Mouse (Mus musculus) cerebellum, postnatal 25 days (tissue): ENCODE results near the gene Med12.
A peak's percentile ranks its signal among the peaks of the same experiment; 100 is the strongest.

Experiments
- DNase-seq, 2 experiments: peaks; one replicate each; pipeline ENCODE4 v3.0.0; 2021; ENCODE audit warnings: mixed read lengths in 2 of 2

Med12 gene

DNA sequence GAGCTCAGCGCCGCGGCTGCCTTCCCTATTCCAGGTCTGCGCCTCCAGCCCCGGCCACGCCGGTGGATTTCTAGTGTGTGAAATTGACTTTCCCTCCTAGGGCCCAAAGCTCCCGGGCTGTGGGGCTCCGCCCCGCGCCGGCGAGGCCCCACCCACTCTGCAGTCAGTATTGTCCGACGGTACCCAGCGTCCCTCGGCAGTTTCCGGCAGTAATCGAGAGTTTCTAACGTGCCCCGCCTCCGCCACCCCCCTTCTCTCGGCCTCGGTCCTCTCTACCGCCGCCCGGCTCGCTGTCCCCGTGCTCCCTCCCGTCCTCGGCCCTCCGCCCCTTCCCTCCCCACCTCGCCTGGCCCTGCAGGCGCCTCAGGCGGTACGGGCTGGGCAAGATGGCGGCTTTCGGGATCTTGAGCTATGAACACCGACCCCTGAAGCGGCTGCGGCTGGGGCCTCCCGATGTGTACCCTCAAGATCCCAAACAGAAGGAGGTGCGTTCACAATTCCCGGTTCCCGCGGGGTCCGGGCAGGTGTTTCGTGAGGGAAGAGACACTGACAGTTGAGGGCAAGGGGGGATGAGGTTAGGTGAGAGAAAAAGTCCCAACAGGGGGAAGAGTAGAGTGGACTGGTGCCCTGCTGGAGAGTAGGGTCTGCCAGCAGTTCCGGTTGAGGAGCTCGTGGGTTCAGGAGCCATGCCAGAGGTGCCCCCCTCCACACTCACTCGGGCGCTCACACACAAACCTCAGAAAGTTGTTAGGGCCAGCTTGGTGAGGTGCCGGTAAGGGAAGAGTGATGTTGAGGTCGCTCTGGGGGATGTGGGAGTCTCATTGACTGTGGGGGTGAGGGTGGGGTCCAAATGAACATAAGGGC is at the start of gene Med12:
Gene Med12, plus strand, starts transcription at position 156 of the 864 bp plus-strand sequence.
- DNase-seq: peak; percentile 88 to 94

DNA sequence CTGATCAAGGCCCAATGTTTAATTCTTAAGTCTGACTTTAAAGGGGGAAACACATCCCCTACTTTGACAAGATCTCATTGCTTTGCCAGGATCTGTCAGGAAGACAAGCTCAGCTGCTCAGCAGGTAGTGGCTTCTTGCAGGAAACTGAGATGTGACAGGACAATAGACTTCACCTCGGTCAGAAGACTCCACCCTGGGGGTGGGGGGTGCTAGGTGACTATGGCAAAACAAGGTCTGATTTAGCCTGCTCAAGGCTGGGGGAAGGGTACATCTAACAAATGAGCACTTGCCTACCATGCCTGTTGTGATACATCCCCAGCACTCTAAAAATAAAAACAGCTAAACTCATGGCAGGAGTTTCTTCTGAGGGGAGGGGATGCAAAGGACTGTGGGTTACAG is 28.8 kb upstream of the Med12 start:
- DNase-seq: no peak

DNA sequence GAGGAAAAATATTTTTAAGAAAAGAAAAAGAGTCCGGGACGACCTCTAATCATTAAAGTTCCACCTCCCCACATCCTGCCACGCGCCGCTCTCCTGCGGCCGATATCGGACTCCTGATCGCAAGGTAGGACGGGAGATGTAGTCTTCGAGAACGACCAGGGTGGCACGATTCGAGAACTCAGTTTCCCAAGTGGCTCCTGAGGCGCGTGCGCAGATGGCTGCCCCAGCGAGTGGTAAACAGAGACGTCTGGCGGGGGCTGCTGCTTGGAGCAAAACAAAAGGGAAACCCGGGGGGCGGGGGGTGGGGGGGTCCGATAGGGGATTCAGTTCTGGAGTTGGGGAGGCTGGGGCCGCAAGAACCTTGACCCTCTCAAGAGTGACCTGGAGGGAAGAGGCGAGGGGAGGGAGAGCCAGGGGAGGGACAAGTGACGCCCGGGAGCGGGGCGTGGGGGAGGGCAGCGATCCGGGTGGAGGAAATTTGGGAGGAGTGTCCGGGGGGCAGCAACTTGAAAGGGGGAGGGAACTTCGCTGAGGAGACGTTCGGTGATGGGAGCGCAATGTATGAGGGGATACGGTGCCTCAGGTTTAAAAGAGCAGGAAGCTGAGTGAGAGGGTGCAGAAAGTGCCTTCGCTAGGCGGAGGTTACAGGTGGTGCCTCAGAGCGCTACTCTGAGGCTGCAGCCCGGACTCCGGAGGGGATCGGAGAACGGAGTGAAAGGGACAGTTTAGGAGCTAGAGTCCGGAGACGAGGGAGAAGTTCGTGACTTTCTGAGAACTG is 19.7 kb upstream of the Med12 start, which contains the start of gene Foxo4:
Gene Foxo4, plus strand, starts transcription at position 577 of the 778 bp plus-strand sequence.
- peak; percentile 81 to 89 for DNase-seq

DNA sequence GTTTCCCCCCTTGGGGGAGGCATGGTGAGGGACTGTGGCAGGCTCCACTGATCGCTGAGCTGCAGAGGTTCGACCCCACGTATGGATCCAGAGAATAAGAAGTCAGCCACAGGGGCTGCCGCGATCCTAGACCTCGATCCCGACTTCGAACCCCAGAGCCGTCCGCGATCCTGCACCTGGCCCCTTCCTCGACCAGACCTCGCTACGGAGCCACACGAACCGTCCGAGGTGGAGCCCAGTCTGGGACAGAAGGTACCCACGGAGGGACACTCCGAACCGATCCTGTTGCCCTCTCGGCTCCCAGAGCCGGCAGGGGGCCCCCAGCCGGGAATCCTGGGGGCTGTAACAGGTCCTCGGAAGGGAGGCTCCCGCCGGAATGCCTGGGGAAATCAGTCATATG is 19.1 kb upstream of the Med12 start:
- peak in 1 of 2 experiments; percentile 24 for DNase-seq

DNA sequence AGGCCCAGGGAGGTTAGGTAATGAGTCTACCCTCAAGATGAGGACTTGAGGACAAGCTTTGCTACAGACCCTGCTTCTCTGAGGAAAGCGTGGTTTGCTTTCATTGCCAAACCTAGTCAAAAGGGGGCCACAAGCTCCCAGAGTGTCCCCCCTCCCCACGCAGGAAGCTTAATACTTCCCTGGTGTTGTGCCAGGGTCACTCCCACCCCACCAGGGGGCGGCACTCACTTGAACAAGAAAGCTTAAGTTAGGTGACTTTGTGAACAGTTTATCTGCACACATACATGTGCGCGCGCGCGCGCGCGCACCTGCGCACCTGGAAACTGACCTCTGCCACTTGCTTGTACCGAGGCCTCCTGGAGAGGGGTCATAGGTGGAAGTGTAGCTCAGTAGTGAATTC is 17.2 kb upstream of the Med12 start:
- DNase-seq: peak in 1 of 2 experiments; percentile 25

DNA sequence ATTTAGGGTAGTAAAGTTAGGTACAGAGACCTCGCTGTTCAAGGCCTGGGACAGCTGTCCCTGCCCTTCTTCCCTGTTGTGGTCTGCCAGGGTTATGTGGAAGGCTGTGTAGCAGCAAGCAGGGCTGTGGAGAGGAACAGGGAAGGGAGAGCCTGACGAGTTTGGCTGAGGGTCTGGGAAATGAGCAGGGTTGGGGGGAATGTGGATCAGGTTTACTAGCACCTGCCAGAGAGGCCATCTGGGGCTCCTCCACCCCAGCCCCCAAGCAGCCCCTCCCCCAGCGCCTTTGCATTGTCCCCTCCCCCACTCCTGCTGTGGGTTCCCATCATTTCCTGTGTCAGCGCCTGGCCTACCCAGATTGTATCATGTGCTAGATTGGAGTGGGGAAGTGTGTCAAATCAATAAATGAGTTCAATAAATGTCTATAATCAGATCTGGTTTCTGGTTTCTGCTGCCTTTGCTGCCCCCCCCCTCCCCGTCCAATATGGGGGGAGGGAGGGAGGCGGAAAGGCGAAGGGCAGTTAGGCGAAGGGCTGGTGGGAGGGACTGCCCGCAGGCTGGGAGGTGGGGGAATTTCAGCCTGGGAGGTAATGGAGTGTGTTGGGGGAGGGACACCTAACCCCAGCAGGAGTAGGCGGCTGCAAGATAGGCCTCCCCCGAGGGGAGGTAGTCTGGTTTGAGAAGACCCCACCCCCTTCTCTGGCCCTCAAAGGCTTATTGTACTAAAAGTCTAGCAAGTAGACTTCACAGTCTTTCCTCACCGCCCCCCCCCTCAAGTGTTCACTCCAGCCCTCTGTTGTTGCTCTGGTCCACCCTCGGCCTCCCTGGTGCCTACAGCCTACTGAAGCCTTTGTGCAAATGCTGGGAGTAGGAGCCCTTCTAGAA is 13.1 kb upstream of the Med12 start:
- DNase-seq: no peak

DNA sequence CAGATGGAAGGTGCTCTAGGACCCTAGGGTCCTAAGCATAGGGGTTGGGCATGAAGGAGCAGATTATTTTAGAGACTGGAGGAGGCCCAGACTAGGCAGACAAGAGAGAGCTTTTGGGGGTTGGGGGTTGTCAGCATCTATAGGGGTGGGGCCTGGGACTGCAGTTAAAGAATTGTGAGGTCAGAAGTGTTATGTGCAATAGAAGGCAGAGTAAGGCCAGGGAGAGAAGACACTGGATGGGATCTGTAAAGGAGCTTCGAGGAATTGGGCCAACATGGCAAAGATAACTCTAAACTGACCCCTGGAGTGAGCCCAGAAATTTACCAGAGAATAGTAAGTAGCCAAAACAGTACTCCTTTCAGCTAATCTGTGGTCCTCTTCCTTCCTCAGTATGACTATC is 9.9 kb upstream of the Med12 start, which contains the start of gene Gm614:
Gene Gm614, minus strand, starts transcription at position 101 of the 400 bp plus-strand sequence.
- no peak for DNase-seq

DNA sequence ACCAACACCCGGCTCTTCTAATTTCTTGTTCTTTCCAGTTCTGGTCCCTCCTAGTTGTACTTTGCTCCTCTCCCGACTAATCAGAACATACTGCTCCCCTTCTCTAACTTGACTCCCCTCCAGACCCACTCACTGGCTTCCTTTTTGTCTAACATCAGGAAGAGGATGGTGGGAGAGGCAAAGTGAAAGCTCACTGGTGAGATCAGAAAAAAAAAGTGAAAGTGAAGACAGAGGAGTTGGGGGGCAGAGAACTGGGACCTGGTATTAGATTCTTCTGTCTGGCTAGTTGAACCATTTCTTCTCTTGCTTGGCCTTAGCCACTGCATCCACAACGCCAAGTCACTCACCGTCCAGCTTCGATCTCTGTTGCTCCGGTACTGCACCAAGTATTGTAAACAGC is 7.2 kb upstream of the Med12 start:
- no peak for DNase-seq

DNA sequence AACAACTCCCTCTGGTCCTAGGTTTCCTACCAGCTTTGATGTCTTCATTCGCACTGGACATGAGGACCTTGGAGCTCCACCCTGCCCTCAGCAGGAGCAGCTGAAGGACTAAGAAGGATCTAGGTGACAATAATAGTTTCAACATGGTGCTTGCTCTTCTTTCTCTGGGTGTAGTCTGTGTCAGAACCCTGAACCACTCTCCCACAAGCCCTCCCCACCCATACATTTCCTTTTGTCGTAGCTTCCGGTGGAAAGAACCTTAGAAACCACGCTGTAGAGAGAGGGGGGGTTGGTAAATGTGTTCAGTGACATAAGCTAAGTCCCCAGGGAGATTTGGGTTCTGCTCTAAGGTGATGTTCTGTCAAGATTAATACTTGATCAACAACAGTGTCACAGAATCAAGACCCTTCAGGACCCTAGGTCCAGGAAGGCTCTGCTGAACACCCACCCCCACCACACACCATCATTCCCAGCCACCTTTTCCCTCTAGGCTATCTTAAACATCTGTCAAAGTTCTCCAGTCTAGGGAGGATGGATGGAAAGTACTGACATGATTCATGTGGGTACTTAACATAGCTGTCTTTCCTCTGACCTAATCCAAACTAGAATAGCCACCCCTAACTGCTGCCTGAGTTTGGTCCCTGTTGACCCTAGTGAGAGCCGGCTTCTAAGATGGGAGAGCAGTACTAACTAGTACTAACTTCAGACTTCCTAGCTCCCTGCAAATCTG is 5.6 kb upstream of the Med12 start, which contains the start of gene Il2rg:
Gene Il2rg, minus strand, starts transcription at position 231 of the 730 bp plus-strand sequence.
- no peak for DNase-seq

DNA sequence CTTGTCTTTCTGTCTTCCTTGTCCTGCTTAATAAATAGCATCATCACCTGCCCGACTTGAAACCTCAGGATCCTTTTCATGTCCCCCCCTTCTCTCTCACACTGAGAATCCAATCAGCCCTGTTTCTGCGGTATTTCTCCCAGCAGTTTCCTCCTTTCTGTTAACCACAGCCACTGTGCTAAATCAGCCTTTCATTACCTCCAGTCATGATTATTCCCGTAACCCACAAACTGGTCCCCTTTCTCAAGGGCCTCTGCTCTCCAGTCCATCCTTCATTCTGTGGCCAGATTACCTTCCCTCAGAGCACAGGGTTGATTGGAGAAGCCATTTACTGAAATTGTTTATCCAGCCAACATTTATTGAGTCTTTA is 5.1 kb upstream of the Med12 start, which contains the start of gene Gm20489:
Gene Gm20489, minus strand, starts transcription at position 269 of the 370 bp plus-strand sequence.
- no peak for DNase-seq

DNA sequence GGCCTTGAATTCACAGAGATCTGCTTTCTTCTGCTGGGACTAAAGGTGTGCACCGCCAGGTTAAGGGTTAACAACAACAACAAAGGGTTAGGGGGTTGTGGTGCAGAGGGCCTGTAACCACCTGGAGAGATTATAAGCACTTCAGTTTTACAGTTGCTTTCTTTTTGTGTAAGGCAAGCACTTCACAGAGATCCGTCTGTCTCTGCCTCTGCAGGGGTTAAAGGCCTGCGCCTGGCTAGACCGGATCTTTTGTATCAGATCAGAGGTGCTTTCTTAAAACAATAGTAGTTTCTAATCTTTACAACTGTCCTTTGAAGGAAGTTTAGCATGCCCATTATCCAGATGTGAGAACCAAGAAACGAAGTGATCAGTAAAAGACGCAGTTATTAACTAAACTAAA is 420 bp upstream of the Med12 start:
- DNase-seq: no peak

DNA sequence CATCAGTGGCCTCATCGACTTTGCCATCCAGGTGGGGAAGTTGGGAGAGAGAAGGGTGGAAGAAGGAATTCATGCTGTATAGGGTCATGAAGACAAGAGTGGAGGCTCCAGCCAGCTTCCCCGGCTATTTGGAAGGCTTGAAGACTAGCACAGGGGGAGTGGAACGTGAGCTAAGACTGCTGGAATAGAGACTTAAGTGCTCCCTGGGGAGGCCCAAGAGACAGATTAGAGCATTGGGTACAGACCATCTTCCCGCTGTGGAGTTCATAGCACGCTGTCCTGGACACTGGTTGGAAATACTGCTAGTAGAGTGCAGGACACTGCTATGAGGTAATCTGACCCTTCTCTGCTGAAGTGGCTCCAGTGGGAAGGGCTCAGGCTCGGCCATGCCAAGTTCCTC is 9.0 kb downstream of the Med12 start:
- DNase-seq: no peak

DNA sequence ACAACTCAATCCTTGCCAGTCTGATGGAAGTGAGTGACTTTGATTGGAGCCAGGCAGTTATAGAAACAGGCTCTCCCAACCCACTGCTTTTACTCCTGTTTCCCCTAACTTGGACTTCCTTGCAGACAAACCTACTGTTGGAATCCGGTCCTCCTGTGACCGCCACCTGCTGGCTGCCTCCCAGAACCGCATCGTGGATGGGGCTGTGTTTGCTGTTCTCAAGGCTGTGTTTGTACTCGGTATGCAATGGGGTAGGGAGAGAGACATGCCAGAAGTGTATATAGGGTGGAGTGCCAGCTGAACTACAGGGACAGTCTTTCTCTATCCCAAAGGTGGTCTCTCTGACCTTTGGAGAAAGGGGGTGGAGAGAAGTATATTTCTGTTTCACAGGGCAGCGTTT is 11.7 kb downstream of the Med12 start:
- DNase-seq: peak; percentile 66 to 78

DNA sequence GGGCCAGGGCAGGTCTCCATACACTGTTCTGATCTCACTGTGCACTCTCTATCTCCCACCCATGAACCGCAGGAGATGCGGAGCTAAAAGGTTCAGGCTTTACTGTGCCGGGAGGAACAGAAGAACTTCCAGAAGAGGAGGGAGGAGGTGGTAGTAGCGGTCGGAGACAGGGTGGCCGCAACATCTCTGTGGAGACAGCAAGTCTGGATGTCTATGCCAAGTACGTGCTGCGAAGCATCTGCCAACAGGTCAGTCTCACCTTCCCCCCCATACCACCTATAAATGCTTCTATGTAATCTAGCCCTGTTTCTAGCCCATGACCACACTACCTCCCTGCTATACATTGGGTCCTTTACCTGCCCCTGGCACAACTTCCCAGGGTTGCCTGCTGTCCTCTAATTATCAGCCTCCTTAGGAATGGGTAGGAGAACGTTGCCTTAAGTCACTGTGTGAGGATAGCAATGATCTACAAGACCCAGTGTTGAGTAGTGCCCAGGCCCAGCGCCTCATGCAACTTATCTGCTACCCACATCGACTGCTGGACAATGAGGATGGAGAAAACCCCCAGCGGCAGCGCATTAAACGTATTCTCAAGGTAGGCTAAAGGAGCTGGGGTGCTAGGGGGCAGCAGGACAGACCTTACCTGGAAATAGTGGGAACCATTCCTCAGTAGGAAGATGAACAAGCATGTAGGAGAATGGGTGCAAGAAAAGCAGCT is 12.3 kb downstream of the Med12 start:
- DNase-seq: no peak

DNA sequence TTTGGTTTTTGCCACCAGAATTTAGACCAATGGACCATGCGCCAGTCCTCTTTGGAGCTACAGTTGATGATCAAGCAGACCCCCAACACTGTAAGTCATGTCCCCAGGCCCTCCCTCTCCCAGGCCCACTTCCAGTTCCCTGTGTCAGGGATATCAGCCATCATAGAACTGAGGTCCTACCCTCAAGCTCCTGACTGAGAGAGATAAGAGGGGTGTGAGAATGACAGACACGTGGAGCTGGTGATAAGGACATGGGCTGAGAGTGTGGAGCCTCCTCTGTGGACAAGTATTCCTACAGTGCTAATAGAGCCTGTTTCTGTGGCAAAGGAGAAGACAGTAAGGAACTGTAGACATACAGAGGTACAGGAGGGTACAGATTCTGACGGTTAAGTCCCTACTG is 13.7 kb downstream of the Med12 start:
- no peak for DNase-seq

DNA sequence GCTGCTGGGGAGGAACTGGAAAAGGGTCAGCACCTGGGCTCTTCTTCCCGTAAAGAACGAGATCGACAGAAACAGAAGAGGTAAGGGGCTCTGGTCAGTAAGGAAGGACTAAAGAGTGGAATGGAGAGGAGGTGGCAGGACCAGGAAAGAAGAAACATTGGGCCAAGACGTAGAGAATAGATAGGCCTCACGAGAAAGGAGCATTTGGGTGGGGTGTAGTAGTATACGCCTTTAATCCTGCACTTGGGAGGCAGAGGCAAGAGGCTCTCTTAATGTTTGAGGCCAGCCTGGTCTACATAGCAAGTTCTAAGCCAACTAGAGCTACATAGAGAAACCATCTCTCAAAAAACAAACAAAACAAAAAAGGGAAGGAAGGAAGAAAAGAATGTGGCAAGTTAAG is 14.6 kb downstream of the Med12 start:
- no peak for DNase-seq

DNA sequence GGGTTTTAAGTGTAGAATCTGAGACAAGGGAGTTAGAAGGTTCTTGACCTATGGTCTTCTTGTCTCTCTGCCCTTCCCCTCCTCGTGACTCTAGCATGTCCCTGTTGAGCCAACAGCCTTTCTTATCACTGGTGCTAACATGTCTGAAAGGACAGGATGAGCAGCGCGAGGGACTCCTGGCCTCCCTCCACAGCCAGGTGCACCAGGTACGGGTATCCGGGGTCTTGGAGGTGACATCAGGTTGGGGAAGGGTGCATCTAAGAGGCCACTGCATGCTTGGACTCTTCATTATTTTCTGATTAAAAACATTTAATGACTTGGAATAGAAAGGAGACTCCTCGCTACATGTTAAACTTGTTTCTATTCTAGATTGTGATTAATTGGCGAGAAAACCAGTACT is 15.2 kb downstream of the Med12 start:
- DNase-seq: no peak

DNA sequence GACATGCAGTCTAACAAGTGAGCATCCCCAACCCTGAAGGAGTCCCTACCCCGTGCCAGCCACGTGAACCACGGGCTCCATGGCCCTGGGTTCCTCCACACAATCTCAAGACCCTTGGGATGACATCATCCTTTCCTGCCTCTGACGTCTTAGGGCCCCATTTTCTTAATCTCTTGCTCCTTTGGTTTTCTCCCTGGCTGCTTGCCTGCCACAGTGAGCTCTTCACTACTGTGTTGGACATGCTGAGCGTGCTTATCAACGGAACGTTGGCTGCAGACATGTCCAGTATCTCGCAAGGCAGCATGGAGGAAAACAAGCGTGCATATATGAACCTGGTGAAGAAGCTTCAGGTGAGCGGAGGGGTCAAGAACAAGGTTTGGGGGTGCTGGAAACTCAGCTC is 16.3 kb downstream of the Med12 start:
- DNase-seq: no peak

DNA sequence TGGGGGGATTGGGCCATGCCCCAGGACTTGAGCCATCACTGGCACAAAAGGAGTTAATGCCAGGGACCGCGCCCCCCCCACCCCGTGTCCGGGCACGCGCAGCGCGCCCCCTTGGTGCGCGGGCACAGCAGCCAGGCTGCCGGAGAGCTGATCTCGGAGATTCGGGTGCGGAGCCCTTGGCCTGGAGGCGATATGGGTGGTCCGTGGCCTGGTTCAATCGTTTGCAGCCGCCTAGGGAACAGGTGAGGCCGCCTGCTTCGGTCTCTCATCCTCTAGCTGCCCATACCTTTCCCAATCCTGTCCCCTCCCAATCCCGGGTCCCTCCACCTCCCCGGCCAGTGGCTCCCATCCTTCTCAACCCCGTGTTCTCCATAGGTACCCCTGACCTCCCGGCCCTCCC is 25.2 kb downstream of the Med12 start, which contains the start of gene Nlgn3:
Gene Nlgn3, plus strand, starts transcription at position 114 of the 400 bp plus-strand sequence.
- peak; percentile 66 to 85 for DNase-seq

DNA sequence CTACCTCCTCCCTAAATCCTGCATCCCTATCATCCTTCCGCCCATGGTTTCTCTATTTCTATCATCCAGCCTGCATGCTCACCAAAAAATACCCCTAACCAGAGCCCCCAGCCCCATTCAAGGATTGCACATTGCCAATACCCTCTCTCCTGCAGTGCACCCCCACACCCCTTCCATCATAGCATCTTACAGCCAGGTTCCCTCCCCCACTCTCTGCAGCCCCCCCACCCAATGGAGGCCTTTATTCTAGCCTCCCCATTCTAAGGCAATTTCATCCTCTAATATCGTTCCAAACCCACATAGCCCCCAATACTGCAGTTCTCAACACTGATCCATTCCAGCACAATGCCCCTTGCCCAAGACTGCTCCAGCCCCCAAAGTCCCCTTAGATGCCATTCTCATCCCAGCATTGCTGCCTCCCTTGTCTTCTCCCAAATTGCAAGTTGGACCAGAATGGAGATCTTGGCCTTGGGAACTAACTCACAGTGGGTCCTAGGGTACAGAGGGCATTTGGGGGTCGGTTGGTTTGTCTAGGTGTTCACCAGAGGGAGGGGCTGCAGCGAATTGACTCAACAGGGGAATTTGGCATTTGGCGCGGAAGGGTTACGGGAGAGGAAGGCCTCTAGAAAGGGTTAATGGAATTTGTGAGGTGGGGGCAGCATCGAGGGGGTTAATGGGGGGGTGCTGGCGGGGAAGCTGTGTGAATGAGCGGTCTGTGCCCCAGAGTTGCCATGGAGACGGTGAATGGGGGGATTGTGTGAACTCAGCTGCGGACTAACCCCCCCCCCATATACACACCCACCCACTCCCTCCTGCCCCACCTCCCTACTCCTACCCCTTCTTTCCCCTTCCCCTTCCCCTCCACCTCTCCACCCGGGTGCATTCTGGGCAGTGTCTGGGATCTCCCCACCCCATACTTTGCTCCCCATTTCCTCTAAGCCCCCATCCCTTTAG is 25.9 kb downstream of the Med12 start:
- no peak for DNase-seq
